Comparison of ENCODE assay signal across 8 mouse cellular contexts in genomic region chr7:123123665-123124298, GRCm38 (mm10). TPM values are rescaled to one million over a fixed set of nuclear protein-coding genes. Genes with fewer than 3 reads are reported as not detected.
A peak's percentile ranks its signal among the peaks of the same experiment; 100 is the strongest.
DNase-seq lines count a peak whose midpoint lies in the region; ATAC-seq lines count a peak whose summit lies in the region.

Gene Tnrc6a, plus strand, starts transcription at chr7:123123885.

- peak; percentile 97 for ATAC-seq in hindbrain, embryonic 16.5 days

- H3K4me2 ChIP-seq in hindbrain, embryonic 16.5 days (ENCODE audit: low read length) = peak within 1 kb of the TSS; percentile 72

- H3K79me2 ChIP-seq in macrophage (ENCODE audit: inconsistent target) = peaks cover 44% of the 10 kb centered on the region

- H3K9ac ChIP-seq in hindbrain, embryonic 16.5 days (ENCODE audit: low read depth, low read length) = peak within 1 kb of the TSS; percentile 99

- peaks cover 23% of the 10 kb centered on the region for H3K4me1 ChIP-seq in hindbrain, embryonic 16.5 days (ENCODE audit: control insufficient read depth, insufficient read depth, low read depth, low read length)

- no peaks in the 10 kb centered on the region for H3K36me3 ChIP-seq in hindbrain, embryonic 16.5 days (ENCODE audit: control insufficient read depth, insufficient read depth, low read length)
- no peaks in the 10 kb centered on the region for H3K36me3 ChIP-seq in macrophage (ENCODE audit: inconsistent target)

- WGBS in hindbrain, embryonic 16.5 days = under 1% methylated on average over 40 of the region's 55 CpGs
- 1% methylated on average over 54 of the region's 55 CpGs for WGBS in macrophage (ENCODE audit: missing documents)

- no peaks in the 10 kb centered on the region for H3K9me3 ChIP-seq in hindbrain, embryonic 16.5 days (ENCODE audit: control insufficient read depth, low read length)

- peak; percentile 93 for DNase-seq in T-cell, adult 2 months (ENCODE audit: low spot score)
- DNase-seq in cerebellum, postnatal 36 days = peak; percentile 93
- DNase-seq in gastrocnemius, adult 18-20 months (ENCODE audit: low spot score) = peak; percentile 93
- DNase-seq in left cerebral cortex, adult 18-20 months (ENCODE audit: low spot score in 2 of 2) = peak; percentile 89 to 93
- DNase-seq in right cerebral cortex, adult 18-20 months = peak; percentile 93
- peak; percentile 69 for DNase-seq in urinary bladder, postnatal 10 days (ENCODE audit: low spot score)

- no peaks in the 10 kb centered on the region for H3K27me3 ChIP-seq in hindbrain, embryonic 16.5 days (replicated peaks; ENCODE audit: control insufficient read depth, insufficient read depth, low read length)

- peak within 1 kb of the TSS; percentile 94 for H3K4me3 ChIP-seq in hindbrain, embryonic 16.5 days (ENCODE audit: low read length)
- H3K4me3 ChIP-seq in macrophage (ENCODE audit: inconsistent target) = peak within 1 kb of the TSS; percentile 64

- peak within 1 kb of the TSS; percentile 97 for H3K27ac ChIP-seq in hindbrain, embryonic 16.5 days (ENCODE audit: low read depth, low read length)
- peak within 1 kb of the TSS; percentile 70 for H3K27ac ChIP-seq in macrophage

RNA-seq across cellular contexts. Expression of gene Tnrc6a, which starts in this region (rescaled TPM):
- total RNA-seq in gastrocnemius, adult 18-20 months (2021) = 10 to 100 TPM; 20.7 to 22.3 TPM
- polyA plus RNA-seq in hindbrain, embryonic 16.5 days (2015; fragmentation: Nextera tagmentation; extraction: Ambion mirVana) = 37.3 and 38.8 TPM in 2 replicates
- total RNA-seq in left cerebral cortex, adult 18-20 months (2021) = 10 to 100 TPM; 51.5 to 52.9 TPM
- total RNA-seq in macrophage (2018; cell fraction: chromatin; rRNA removed) = 100 to 1,000 TPM; 104 to 265 (median 210) TPM
- 10 to 100 TPM; 16.6 to 35.7 (median 26.2) TPM for total RNA-seq in macrophage (2018; cell fraction: cytosol; rRNA removed)
- total RNA-seq in macrophage (2018; cell fraction: nucleus; rRNA removed) = 100 to 1,000 TPM in 15 of 26 experiments, 10 to 100 TPM in 11; 57.3 to 182 (median 106) TPM
- 25.7 to 28.4 TPM (median 27.9 TPM) in 3 replicates for polyA plus RNA-seq in macrophage (2018)

Comparison
In these comparisons a context has a peak if more than half of its experiments do, and no peak if none do; other contexts are left out.
1. Peak in every context shown above with its lines: DNase-seq, ATAC-seq, H3K4me3 ChIP-seq and H3K27ac ChIP-seq.